Mouse (Mus musculus) hindbrain, postnatal 0 days (tissue): ENCODE results near the gene Tomm5. TPM values are rescaled to one million over a fixed set of nuclear protein-coding genes. Genes with fewer than 3 reads are reported as not detected.
"Not testable (repeated sequence)": the region's sequence is repeated elsewhere in the genome, so short reads cannot be mapped to it uniquely, and the experiment has no call there.

Experiments
- ATAC-seq: fragments of 200-750 bp; cut with Nextera tagmentation; 2 replicates; pipeline ENCODE4 v1.8.0; 2017; ENCODE audit warnings: mild to moderate bottlenecking, moderate TSS enrichment, moderate library complexity
- DNase-seq: peaks from one replicate; pipeline ENCODE4 v3.0.0-alpha.2; 2015; ENCODE audit warnings: low spot score
- H3K27ac ChIP-seq: fragments of 300-500 bp; sonication (generic); 2 replicates; pipeline ENCODE4 v1.5.1; 2014; ENCODE audit warnings: mild to moderate bottlenecking
- H3K27me3 ChIP-seq: fragments of 300-500 bp; sonication (generic); 2 replicates; pipeline ENCODE4 v1.6.1; 2014; ENCODE audit warnings: low read length, mixed read lengths; ENCODE audit not compliant: insufficient read depth
- H3K36me3 ChIP-seq: fragments of 300-500 bp; sonication (generic); 2 replicates; pipeline ENCODE4 v1.6.1; 2014; ENCODE audit warnings: low read length, mixed read lengths; ENCODE audit not compliant: insufficient read depth
- H3K4me1 ChIP-seq: fragments of 300-500 bp; sonication (generic); 2 replicates; pipeline ENCODE4 v1.6.1; 2014; ENCODE audit warnings: antibody characterized with exemption, low read length, mixed read lengths; ENCODE audit not compliant: insufficient read depth
- H3K4me2 ChIP-seq: fragments of 300-500 bp; sonication (generic); 2 replicates; pipeline ENCODE4 v1.6.1; 2014; ENCODE audit warnings: low read depth, mild to moderate bottlenecking, low read length, moderate library complexity, mixed read lengths
- H3K4me3 ChIP-seq: fragments of 300-500 bp; sonication (generic); 2 replicates; pipeline ENCODE4 v1.5.1; 2014; ENCODE audit warnings: low read length
- H3K9ac ChIP-seq: fragments of 300-500 bp; sonication (generic); replicated peaks from 2 replicates; pipeline ENCODE4 v1.6.1; 2014; ENCODE audit warnings: mild to moderate bottlenecking, low read length, moderate library complexity, mixed read lengths
- H3K9me3 ChIP-seq: fragments of 300-500 bp; sonication (generic); 2 replicates; pipeline ENCODE4 v1.6.1; 2016; ENCODE audit warnings: low read length, mixed read lengths
- CTCF ChIP-seq: IDR thresholded peaks from 2 replicates; pipeline ENCODE4 v1.5.1; 2016; ENCODE audit warnings: antibody characterized with exemption, control low read depth, low read depth
- WGBS: fragments of 180-500 bp; shearing (Covaris S2); extraction: QIAGEN DNeasy Blood & Tissue Kit; methylation state at CpG from one replicate; pipeline ENCODE4 v1.1.7; 2014; 5-methylcytosine and 5-hydroxymethylcytosine counted together
- polyA plus RNA-seq: library from polyadenylated mRNA; unstranded; fragments of >200 nt; fragmentation: Nextera tagmentation; extraction: Ambion mirVana; gene quantifications from 2 replicates; pipeline ENCODE4 v1.2.1, GENCODE M21; 2015
- total RNA-seq: library from RNA; depleted of rRNA; stranded (reverse); fragments of >200 nt; gene quantifications from 2 replicates; pipeline ENCODE4 v1.2.3, GENCODE M21; 2014

Gene Tomm5
- total and polyA plus RNA-seq, 2 experiments from 2014 or later, result 106 to 219 TPM

- Histone ChIP-seq H3K36me3 (no peaks in the 10 kb centered on the region), H3K27ac (peak overlapping the region; percentile 91), H3K4me1 (peaks cover 9% of the 10 kb centered on the region; the same call in 1 of the 2 replicates), H3K27me3 (no peaks in the 10 kb centered on the region), H3K9ac (peak overlapping the region; percentile 96), H3K4me2 (peak overlapping the region; percentile 73), H3K9me3 (no peaks in the 10 kb centered on the region), H3K4me3 (peak overlapping the region; percentile 96)
- no peak; the same call in 1 of the 2 replicates for TF ChIP-seq CTCF
- no peak; the same call in 1 of the 2 replicates for ATAC-seq
- DNase-seq, result no peak
- WGBS, result 48% methylated on average over 8 of the region's 8 CpGs
These were observed 23.0 kb downstream of the Tomm5 start for GRCm38 (mm10) chr4:45084895-45085290.

GRCm38 (mm10) chr4:45084021-45084894, 23.7 kb downstream of the Tomm5 start, which contains the start of gene Fbxo10:
Gene Fbxo10, minus strand, starts transcription at chr4:45084604.
- H3K9me3 ChIP-seq, result no peaks in the 10 kb centered on the region
- peak within 1 kb of the TSS; percentile 91 for H3K27ac ChIP-seq
- H3K4me3 ChIP-seq, result peak within 1 kb of the TSS; percentile 96
- H3K4me2 ChIP-seq, result peak within 1 kb of the TSS; percentile 73
- no peak for TF ChIP-seq CTCF
- DNase-seq (peak; percentile 96), ATAC-seq (peak; percentile 94)
- H3K9ac ChIP-seq, result peak within 1 kb of the TSS; percentile 96
- no peaks in the 10 kb centered on the region for H3K27me3 ChIP-seq
- WGBS, result under 1% methylated on average over 77 of the region's 77 CpGs
- no peaks in the 10 kb centered on the region for H3K36me3 ChIP-seq
- peaks cover 9% of the 10 kb centered on the region; the same call in 1 of the 2 replicates for H3K4me1 ChIP-seq

- ATAC-seq, result no peak
- peak overlapping the region; percentile 73 for H3K4me2 ChIP-seq
- TF ChIP-seq CTCF, result no peak
- H3K36me3 ChIP-seq, result no peaks in the 10 kb centered on the region
- peaks cover 9% of the 10 kb centered on the region; the same call in 1 of the 2 replicates for H3K4me1 ChIP-seq
- no peaks in the 10 kb centered on the region for H3K27me3 ChIP-seq
- DNase-seq, result peak; percentile 50
- peak overlapping the region; percentile 96 for H3K4me3 ChIP-seq
- WGBS, result 0% methylated on average over 8 of the region's 8 CpGs
- H3K9me3 ChIP-seq, result no peaks in the 10 kb centered on the region
- H3K9ac ChIP-seq, result peak overlapping the region; percentile 96
- H3K27ac ChIP-seq, result peak overlapping the region; percentile 91
These were observed 24.4 kb downstream of the Tomm5 start for GRCm38 (mm10) chr4:45083487-45083886.

GRCm38 (mm10) chr4:45082951-45083350, 25.0 kb downstream of the Tomm5 start:
- peak overlapping the region; percentile 73 for H3K4me2 ChIP-seq
- peak; percentile 49 for DNase-seq
- no peaks in the 10 kb centered on the region for H3K9me3 ChIP-seq
- H3K27ac ChIP-seq, result peak overlapping the region; percentile 91
- peaks cover 9% of the 10 kb centered on the region; the same call in 1 of the 2 replicates for H3K4me1 ChIP-seq
- H3K4me3 ChIP-seq, result peak overlapping the region; percentile 96
- no peak for TF ChIP-seq CTCF
- H3K36me3 ChIP-seq, result no peaks in the 10 kb centered on the region
- no peaks in the 10 kb centered on the region for H3K27me3 ChIP-seq
- no peak for ATAC-seq
- peak overlapping the region; percentile 96 for H3K9ac ChIP-seq
- 51% methylated on average over 9 of the region's 9 CpGs for WGBS

GRCm38 (mm10) chr4:45081041-45081440, 26.9 kb downstream of the Tomm5 start:
- WGBS, result 78% methylated on average over 4 of the region's 4 CpGs

GRCm38 (mm10) chr4:45073544-45073943, 34.4 kb downstream of the Tomm5 start:
- no peak for TF ChIP-seq CTCF
- Histone ChIP-seq H3K9me3 (no peaks in the 10 kb centered on the region), H3K4me3 (no peak overlapping the region), H3K36me3 (no peaks in the 10 kb centered on the region), H3K9ac (no peak overlapping the region), H3K27ac (no peak overlapping the region), H3K4me1 (peaks cover 6% of the 10 kb centered on the region), H3K27me3 (no peaks in the 10 kb centered on the region), H3K4me2 (no peak overlapping the region)
- ATAC-seq (no peak), DNase-seq (no peak)
- 82% methylated on average over 6 of the region's 6 CpGs for WGBS

More at GRCm38 (mm10) chr4:45081041-45081440, 26.9 kb downstream of the Tomm5 start:
- H3K36me3 ChIP-seq, H3K27me3 ChIP-seq, H3K4me1 ChIP-seq, H3K4me2 ChIP-seq, H3K9ac ChIP-seq, H3K4me3 ChIP-seq, H3K9me3 ChIP-seq, ATAC-seq, H3K27ac ChIP-seq, DNase-seq: not testable (repeated sequence)
